Mouse (Mus musculus): ENCODE measurements at regions not wholly inside any gene's neighbourhood (a gene's known extent, or its start where the extent isn't known, plus 50 kb on each side); places are given as distances from the start of the nearest gene placed in this dataset.

- 79% methylated on average over 5 of the region's 5 CpGs for WGBS
- no peaks in the 10 kb centered on the region for H3K4me1 ChIP-seq (ENCODE audit: control insufficient read depth, insufficient read depth, low read length)
- no peak overlapping the region for H3K4me3 ChIP-seq (ENCODE audit: insufficient read depth, low read depth, low read length)
- TF ChIP-seq POLR2A (IDR thresholded peaks at IDR 0.05; ENCODE audit: insufficient read depth, low read depth, low read length) (no peak), CTCF (IDR thresholded peaks at IDR 0.05; ENCODE audit: insufficient read depth, low read depth, low read length) (no peak)
- H3K27ac ChIP-seq (ENCODE audit: insufficient read depth, low read depth, low read length), result no peak overlapping the region
Measured at GRCm38 (mm10) chr4:54704696-54705095, 240.2 kb upstream of the Zfp462 start.

DNA sequence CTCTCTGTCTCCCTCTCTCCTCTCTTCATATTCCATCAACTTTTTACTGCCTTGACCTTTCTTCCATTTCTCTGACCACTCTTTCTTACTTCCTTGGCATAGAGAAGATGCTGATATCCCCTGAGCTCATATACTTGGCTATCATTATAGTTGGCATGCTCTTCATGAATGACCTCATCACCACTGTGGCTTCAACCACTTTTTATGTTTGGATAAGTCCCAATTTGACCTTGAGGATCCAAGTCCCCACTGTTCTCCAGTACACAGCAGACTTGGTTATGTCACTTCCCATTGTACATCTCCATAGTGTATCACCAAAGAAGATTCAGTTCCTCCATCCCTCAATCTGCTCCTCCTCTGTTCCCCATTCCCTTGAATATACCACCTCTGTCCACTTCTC lies 235.1 kb upstream of the Zfp462 start:
- no peak for TF ChIP-seq POLR2A (IDR thresholded peaks at IDR 0.05; ENCODE audit: insufficient read depth, low read depth, low read length)
- TF ChIP-seq CTCF (IDR thresholded peaks at IDR 0.05; ENCODE audit: insufficient read depth, low read depth, low read length), result no peak
- H3K27ac ChIP-seq (ENCODE audit: insufficient read depth, low read depth, low read length), result no peak overlapping the region
- H3K4me3 ChIP-seq (ENCODE audit: insufficient read depth, low read depth, low read length), result no peak overlapping the region
- 0 out of 2 replicates have a peak, but pooled peaks cover under 1% of the 10 kb centered on the region for H3K4me1 ChIP-seq (ENCODE audit: control insufficient read depth, insufficient read depth, low read length)

DNA sequence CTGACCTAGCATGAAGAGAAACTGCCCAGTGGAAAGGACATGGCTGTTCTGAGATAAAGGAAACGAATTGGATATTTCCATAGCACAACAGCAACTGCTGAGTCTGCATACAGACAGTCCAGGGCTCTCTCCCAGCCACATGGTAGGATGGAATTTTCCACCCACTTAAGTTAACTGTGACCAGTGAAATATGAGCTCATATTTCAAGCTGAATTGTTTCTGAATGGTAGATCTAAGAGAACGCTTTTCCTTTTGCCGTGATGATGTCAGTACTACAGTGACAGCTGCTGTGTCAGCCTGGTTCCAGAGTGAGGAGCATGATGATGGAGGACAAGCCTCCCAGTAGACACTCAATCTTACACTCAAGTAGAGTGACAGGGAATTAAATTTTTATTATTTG lies 231.9 kb upstream of the Zfp462 start:
- WGBS, result 88% methylated on average over 3 of the region's 3 CpGs

GRCm38 (mm10) chr4:54714612-54715342 lies 230.1 kb upstream of the Zfp462 start:
- Histone ChIP-seq H3K27ac (ENCODE audit: insufficient read depth, low read depth, low read length) (no peak overlapping the region), H3K4me3 (ENCODE audit: insufficient read depth, low read depth, low read length) (no peak overlapping the region), H3K4me1 (ENCODE audit: control insufficient read depth, insufficient read depth, low read length) (0 out of 2 replicates have a peak, but pooled peaks cover 4% of the 10 kb centered on the region)
- 88% methylated on average over 9 of the region's 9 CpGs for WGBS
- no peak for TF ChIP-seq POLR2A (IDR thresholded peaks at IDR 0.05; ENCODE audit: insufficient read depth, low read depth, low read length)
- no peak for TF ChIP-seq CTCF (IDR thresholded peaks at IDR 0.05; ENCODE audit: insufficient read depth, low read depth, low read length)

More for the DNA sequence above, 231.9 kb upstream of the Zfp462 start:
- Histone ChIP-seq H3K27ac (ENCODE audit: insufficient read depth, low read depth, low read length) (no peak overlapping the region), H3K4me3 (ENCODE audit: insufficient read depth, low read depth, low read length) (no peak overlapping the region), H3K4me1 (ENCODE audit: control insufficient read depth, insufficient read depth, low read length) (0 out of 2 replicates have a peak, but pooled peaks cover 4% of the 10 kb centered on the region)
- TF ChIP-seq CTCF (IDR thresholded peaks at IDR 0.05; ENCODE audit: insufficient read depth, low read depth, low read length) (no peak), POLR2A (IDR thresholded peaks at IDR 0.05; ENCODE audit: insufficient read depth, low read depth, low read length) (no peak)

- 94% methylated on average over 1 of the region's 1 CpGs for WGBS
- Histone ChIP-seq H3K4me1 (ENCODE audit: control insufficient read depth, insufficient read depth, low read length) (0 out of 2 replicates have a peak, but pooled peaks cover 4% of the 10 kb centered on the region), H3K4me3 (ENCODE audit: insufficient read depth, low read depth, low read length) (no peak overlapping the region), H3K27ac (ENCODE audit: insufficient read depth, low read depth, low read length) (no peak overlapping the region)
- no peak for TF ChIP-seq CTCF (IDR thresholded peaks at IDR 0.05; ENCODE audit: insufficient read depth, low read depth, low read length)
- TF ChIP-seq POLR2A (IDR thresholded peaks at IDR 0.05; ENCODE audit: insufficient read depth, low read depth, low read length), result no peak
Measured at GRCm38 (mm10) chr4:54718083-54718482, 226.8 kb upstream of the Zfp462 start.

GRCm38 (mm10) chr4:54739001-54739400 lies 205.8 kb upstream of the Zfp462 start:
- Histone ChIP-seq H3K4me3 (ENCODE audit: insufficient read depth, low read depth, low read length) (no peak overlapping the region), H3K27ac (ENCODE audit: insufficient read depth, low read depth, low read length) (no peak overlapping the region), H3K4me1 (ENCODE audit: control insufficient read depth, insufficient read depth, low read length) (no peaks in the 10 kb centered on the region)
- WGBS, result 75% methylated on average over 5 of the region's 5 CpGs
- TF ChIP-seq POLR2A (IDR thresholded peaks at IDR 0.05; ENCODE audit: insufficient read depth, low read depth, low read length) (no peak), CTCF (IDR thresholded peaks at IDR 0.05; ENCODE audit: insufficient read depth, low read depth, low read length) (no peak)

DNA sequence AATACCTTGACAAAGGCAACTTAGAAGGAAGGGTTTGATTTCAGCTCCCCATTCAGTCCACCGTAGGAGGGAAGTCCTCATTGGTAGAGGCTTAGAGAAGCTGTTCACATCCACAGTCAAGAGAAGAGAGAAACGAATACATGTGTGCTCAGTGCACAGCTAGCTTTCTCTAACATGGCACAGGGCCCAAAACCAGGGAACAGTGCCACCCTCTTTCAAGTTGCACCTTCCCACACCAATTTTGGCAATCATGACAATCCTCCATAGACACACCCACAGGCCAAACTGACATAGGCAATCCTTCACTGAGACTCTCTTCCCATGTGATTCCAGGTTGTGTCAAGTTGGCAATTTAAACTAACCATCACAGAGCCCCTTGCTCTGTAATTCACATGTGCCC lies 193.4 kb upstream of the Zfp462 start:
- Histone ChIP-seq H3K4me1 (ENCODE audit: control insufficient read depth, insufficient read depth, low read length) (no peaks in the 10 kb centered on the region), H3K4me3 (ENCODE audit: insufficient read depth, low read depth, low read length) (no peak overlapping the region), H3K27ac (ENCODE audit: insufficient read depth, low read depth, low read length) (no peak overlapping the region)
- 68% methylated on average over 2 of the region's 2 CpGs for whole genome bisulfite sequencing
- no peak for TF ChIP-seq CTCF (IDR thresholded peaks at IDR 0.05; ENCODE audit: insufficient read depth, low read depth, low read length)
- TF ChIP-seq POLR2A (IDR thresholded peaks at IDR 0.05; ENCODE audit: insufficient read depth, low read depth, low read length), result no peak

- WGBS, result 97% methylated on average over 4 of the region's 4 CpGs
- TF ChIP-seq POLR2A (IDR thresholded peaks at IDR 0.05; ENCODE audit: insufficient read depth, low read depth, low read length) (no peak), CTCF (IDR thresholded peaks at IDR 0.05; ENCODE audit: insufficient read depth, low read depth, low read length) (no peak)
- Histone ChIP-seq H3K4me1 (ENCODE audit: control insufficient read depth, insufficient read depth, low read length) (peaks cover 9% of the 10 kb centered on the region; the same call in 1 of the 2 replicates), H3K27ac (ENCODE audit: insufficient read depth, low read depth, low read length) (no peak overlapping the region), H3K4me3 (ENCODE audit: insufficient read depth, low read depth, low read length) (no peak overlapping the region)
Measured at GRCm38 (mm10) chr4:54756441-54756840, 188.4 kb upstream of the Zfp462 start.

DNA sequence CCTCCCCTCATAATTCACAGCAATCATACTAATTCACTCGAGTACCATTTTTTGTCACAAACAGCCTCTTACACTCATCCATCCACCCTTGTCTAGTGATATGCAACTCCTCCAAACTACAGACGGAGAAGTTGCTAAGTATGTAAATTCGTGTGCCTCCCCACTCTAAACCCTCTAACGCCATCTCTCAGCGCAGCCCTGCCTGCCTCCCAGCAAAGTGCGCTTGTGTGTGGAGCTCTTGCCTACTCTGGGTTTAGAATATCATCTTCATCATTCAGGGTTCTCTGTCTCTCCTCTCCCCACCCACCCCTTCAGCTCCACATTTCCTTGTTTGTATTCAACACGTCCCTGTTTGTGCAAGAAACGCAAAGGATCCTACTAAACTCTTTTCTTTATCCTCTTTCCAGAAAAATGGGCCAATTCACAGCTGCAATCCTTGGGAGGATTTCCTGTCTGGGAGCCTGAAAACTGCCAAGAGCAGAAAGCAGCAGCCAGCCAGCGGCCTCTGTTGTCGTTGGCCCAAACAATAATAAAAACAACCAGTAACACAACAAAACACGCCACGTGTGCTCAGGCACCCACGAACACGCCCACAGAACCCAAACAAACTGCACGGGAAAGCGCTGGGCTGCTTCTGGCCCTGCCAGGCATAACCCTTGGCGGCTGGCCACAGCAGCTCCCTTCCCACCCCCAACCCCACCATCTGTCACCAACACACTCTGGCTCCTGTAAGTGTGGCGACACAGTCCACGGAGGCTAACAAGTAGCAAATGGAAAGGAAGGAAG lies 186.9 kb upstream of the Zfp462 start:
- Histone ChIP-seq H3K27ac (ENCODE audit: insufficient read depth, low read depth, low read length) (no peak overlapping the region), H3K4me1 (ENCODE audit: control insufficient read depth, insufficient read depth, low read length) (peaks cover 9% of the 10 kb centered on the region; the same call in 1 of the 2 replicates), H3K4me3 (ENCODE audit: insufficient read depth, low read depth, low read length) (peak overlapping the region; percentile 24; the same call in 1 of the 2 replicates)
- 17% methylated on average over 19 of the region's 19 CpGs for WGBS
- TF ChIP-seq CTCF (IDR thresholded peaks at IDR 0.05; ENCODE audit: insufficient read depth, low read depth, low read length), result no peak
- no peak for TF ChIP-seq POLR2A (IDR thresholded peaks at IDR 0.05; ENCODE audit: insufficient read depth, low read depth, low read length)
